Mouse (Mus musculus): ENCODE results near the gene Mfsd4a. TPM values are rescaled to one million over a fixed set of nuclear protein-coding genes. Genes with fewer than 3 reads are reported as not detected.
A peak's percentile ranks its signal among the peaks of the same experiment; 100 is the strongest.

Gene Mfsd4a
- polyA plus RNA-seq, 1 experiment from 2014 or later = 16.7 TPM

DNA sequence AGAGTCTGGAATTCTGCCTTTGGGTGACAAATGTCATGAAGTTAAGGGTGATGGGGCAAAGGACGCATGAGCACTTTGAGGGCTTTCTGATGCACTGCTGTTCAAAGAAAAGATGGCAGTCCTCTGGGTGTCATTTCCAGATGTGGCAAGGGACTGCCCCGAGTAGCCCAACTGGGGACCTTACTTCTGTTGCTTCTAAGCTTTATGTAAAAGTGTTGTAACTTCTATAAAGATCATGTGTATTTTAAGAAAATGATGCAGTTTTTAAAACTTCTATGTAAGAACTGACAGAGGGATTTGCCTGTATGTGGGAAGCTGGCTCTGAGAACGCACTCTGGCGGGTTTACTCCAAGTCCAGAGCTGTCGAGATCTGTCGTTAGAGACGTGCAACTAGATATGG lies 35.7 kb downstream of the Mfsd4a start:
- WGBS = 71% methylated on average over 7 of the region's 7 CpGs
- Histone ChIP-seq H3K4me1 (replicated peaks; ENCODE audit: control insufficient read depth, insufficient read depth) (no peaks in the 10 kb centered on the region), H3K27ac (replicated peaks) (no peak overlapping the region), H3K9ac (ENCODE audit: low read length) (no peak overlapping the region), H3K4me2 (replicated peaks; ENCODE audit: low read depth) (no peak overlapping the region), H3K36me3 (ENCODE audit: control insufficient read depth, insufficient read depth, low read length) (peaks cover 3% of the 10 kb centered on the region; the same call in 1 of the 2 replicates), H3K27me3 (ENCODE audit: control insufficient read depth, insufficient read depth, low read length) (no peaks in the 10 kb centered on the region), H3K9me3 (ENCODE audit: control insufficient read depth, low read length) (no peaks in the 10 kb centered on the region), H3K4me3 (ENCODE audit: low read depth, low read length) (no peak overlapping the region)
- no peak for TF ChIP-seq CTCF (IDR thresholded peaks at IDR 0.05; ENCODE audit: low read depth)
- no peak for TF ChIP-seq EP300 (optimal IDR thresholded peaks at IDR 0.05)
- ATAC-seq (ENCODE audit: low FRiP score, low TSS enrichment) (no peak), DNase-seq (ENCODE audit: low spot score) (no peak)

DNA sequence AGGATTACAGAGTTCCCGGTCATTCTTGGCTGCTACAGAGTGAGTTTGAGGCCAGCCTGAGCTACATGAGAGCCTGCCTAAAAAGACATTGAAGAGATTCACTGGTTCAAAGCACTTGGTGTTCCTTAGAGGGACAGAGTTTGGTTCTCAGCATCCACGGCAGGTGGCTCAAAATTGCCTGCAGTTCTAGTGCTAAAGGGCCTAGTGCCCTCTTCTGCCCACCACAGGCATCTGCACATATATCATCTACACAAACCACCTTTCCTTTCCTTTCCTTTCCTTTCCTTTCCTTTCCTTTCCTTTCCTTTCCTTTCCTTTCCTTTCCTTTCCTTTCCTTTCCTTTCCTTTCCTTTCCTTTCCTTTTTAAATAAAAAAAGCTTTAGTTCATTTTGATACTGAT lies 37.3 kb downstream of the Mfsd4a start:
- Histone ChIP-seq H3K4me2 (replicated peaks; ENCODE audit: low read depth) (no peak overlapping the region), H3K27ac (replicated peaks) (no peak overlapping the region), H3K4me3 (ENCODE audit: low read depth, low read length) (no peak overlapping the region), H3K27me3 (ENCODE audit: control insufficient read depth, insufficient read depth, low read length) (no peaks in the 10 kb centered on the region), H3K4me1 (replicated peaks; ENCODE audit: control insufficient read depth, insufficient read depth) (no peaks in the 10 kb centered on the region), H3K36me3 (ENCODE audit: control insufficient read depth, insufficient read depth, low read length) (peaks cover 8% of the 10 kb centered on the region; the same call in 1 of the 2 replicates), H3K9ac (ENCODE audit: low read length) (no peak overlapping the region), H3K9me3 (ENCODE audit: control insufficient read depth, low read length) (no peaks in the 10 kb centered on the region)
- TF ChIP-seq EP300 (optimal IDR thresholded peaks at IDR 0.05) (no peak), CTCF (IDR thresholded peaks at IDR 0.05; ENCODE audit: low read depth) (peak; percentile 66)
- ATAC-seq (ENCODE audit: low FRiP score, low TSS enrichment) (no peak), DNase-seq (ENCODE audit: low spot score) (no peak)
- WGBS = 66% methylated on average over 2 of the region's 2 CpGs

DNA sequence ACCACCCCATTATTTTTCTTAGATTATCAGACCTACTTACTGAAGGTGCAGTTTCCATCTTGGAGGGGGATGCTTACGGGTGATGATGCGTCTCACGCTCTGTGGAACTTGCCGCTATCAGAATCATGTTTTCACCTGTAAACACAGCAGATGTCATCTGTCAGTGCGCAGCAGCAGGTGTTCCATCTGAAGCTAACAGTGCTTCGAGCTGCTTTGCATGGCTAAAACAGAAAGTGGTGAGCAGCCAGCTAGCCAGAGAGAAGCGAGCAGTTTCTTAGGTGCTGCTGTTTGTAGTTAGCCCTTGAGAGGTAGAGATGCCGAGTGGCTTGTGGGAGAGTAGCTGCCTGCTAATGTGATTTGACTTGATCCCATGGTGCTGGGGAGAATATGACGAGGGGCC lies 39.4 kb downstream of the Mfsd4a start:
- Histone ChIP-seq H3K36me3 (ENCODE audit: control insufficient read depth, insufficient read depth, low read length) (peaks cover 21% of the 10 kb centered on the region), H3K27ac (replicated peaks) (no peak overlapping the region), H3K4me3 (ENCODE audit: low read depth, low read length) (no peak overlapping the region), H3K9ac (ENCODE audit: low read length) (no peak overlapping the region), H3K4me1 (replicated peaks; ENCODE audit: control insufficient read depth, insufficient read depth) (no peaks in the 10 kb centered on the region), H3K9me3 (ENCODE audit: control insufficient read depth, low read length) (no peaks in the 10 kb centered on the region), H3K4me2 (replicated peaks; ENCODE audit: low read depth) (no peak overlapping the region), H3K27me3 (ENCODE audit: control insufficient read depth, insufficient read depth, low read length) (no peaks in the 10 kb centered on the region)
- ATAC-seq (ENCODE audit: low FRiP score, low TSS enrichment) (no peak), DNase-seq (ENCODE audit: low spot score) (no peak)
- no peak for TF ChIP-seq EP300 (optimal IDR thresholded peaks at IDR 0.05)
- no peak for TF ChIP-seq CTCF (IDR thresholded peaks at IDR 0.05; ENCODE audit: low read depth)
- 83% methylated on average over 9 of the region's 9 CpGs for WGBS

DNA sequence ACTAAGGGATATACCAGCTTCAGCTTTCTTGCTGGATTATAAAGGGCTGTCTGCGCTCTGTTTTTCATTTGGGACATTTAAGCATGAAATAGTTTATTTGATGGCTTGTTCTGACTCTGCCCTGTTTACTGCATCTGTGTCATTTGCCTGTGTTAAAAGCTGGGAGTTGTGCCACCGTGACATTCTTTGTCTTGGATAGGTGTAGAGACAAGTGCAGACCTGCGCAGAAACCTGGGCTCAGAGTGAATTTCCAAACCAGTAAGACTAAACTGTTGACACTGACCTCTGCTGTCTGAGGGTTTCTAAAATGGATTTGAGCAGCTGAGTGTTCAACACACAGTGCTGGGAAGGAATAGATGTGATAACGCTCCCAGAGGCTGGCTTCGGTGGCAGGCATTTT lies 39.9 kb downstream of the Mfsd4a start:
- no peak for ATAC-seq (ENCODE audit: low FRiP score, low TSS enrichment)
- 70% methylated on average over 5 of the region's 5 CpGs for WGBS
- Histone ChIP-seq H3K27ac (replicated peaks) (no peak overlapping the region), H3K4me3 (ENCODE audit: low read depth, low read length) (no peak overlapping the region), H3K4me2 (replicated peaks; ENCODE audit: low read depth) (no peak overlapping the region), H3K4me1 (replicated peaks; ENCODE audit: control insufficient read depth, insufficient read depth) (no peaks in the 10 kb centered on the region), H3K9ac (ENCODE audit: low read length) (no peak overlapping the region), H3K36me3 (ENCODE audit: control insufficient read depth, insufficient read depth, low read length) (peaks cover 25% of the 10 kb centered on the region), H3K27me3 (ENCODE audit: control insufficient read depth, insufficient read depth, low read length) (no peaks in the 10 kb centered on the region), H3K9me3 (ENCODE audit: control insufficient read depth, low read length) (no peaks in the 10 kb centered on the region)
- TF ChIP-seq CTCF (IDR thresholded peaks at IDR 0.05; ENCODE audit: low read depth) (peak; percentile 16; the same call in 1 of the 2 replicates), EP300 (optimal IDR thresholded peaks at IDR 0.05) (no peak)
- no peak for DNase-seq (ENCODE audit: low spot score)

DNA sequence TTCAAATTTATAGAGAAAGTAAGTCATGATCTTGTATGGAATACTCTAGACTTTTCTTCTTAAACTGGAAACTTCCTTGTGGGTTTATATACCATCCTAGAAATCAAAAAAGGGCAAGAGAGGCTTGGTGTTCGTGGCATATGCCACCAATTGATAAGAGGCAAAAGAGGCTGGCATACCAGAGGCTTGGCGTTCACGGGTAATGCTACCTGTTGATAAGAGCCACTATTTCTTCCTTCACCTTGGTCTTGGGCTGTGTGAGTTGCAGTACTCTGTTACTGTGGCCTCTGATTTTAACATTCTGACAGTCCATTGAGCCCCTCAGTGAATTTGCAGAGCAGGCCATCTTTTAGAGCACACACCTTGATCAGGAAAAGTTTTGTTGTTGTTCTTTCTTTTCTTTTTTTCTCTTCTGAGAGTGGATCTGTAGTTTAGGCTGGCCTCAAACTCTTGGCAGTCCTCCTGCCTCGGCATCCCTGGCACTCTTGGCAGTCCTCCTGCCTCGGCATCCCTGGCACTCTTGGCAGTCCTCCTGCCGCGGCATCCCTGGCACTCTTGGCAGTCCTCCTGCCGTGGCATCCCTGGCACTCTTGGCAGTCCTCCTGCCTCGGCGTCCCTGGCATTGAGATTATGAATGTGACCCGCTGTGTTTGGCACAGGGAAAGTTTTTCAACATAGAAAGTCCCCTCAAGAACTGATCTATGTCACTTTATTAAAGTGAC lies 40.8 kb downstream of the Mfsd4a start:
- WGBS = 82% methylated on average over 11 of the region's 11 CpGs
- DNase-seq (ENCODE audit: low spot score) (no peak), ATAC-seq (ENCODE audit: low FRiP score, low TSS enrichment) (no peak)
- Histone ChIP-seq H3K4me3 (ENCODE audit: low read depth, low read length) (no peak overlapping the region), H3K4me1 (replicated peaks; ENCODE audit: control insufficient read depth, insufficient read depth) (no peaks in the 10 kb centered on the region), H3K27ac (replicated peaks) (no peak overlapping the region), H3K36me3 (ENCODE audit: control insufficient read depth, insufficient read depth, low read length) (peaks cover 25% of the 10 kb centered on the region), H3K4me2 (replicated peaks; ENCODE audit: low read depth) (no peak overlapping the region), H3K9me3 (ENCODE audit: control insufficient read depth, low read length) (no peaks in the 10 kb centered on the region), H3K27me3 (ENCODE audit: control insufficient read depth, insufficient read depth, low read length) (no peaks in the 10 kb centered on the region), H3K9ac (ENCODE audit: low read length) (no peak overlapping the region)
- TF ChIP-seq CTCF (IDR thresholded peaks at IDR 0.05; ENCODE audit: low read depth) (no peak), EP300 (optimal IDR thresholded peaks at IDR 0.05) (no peak)

DNA sequence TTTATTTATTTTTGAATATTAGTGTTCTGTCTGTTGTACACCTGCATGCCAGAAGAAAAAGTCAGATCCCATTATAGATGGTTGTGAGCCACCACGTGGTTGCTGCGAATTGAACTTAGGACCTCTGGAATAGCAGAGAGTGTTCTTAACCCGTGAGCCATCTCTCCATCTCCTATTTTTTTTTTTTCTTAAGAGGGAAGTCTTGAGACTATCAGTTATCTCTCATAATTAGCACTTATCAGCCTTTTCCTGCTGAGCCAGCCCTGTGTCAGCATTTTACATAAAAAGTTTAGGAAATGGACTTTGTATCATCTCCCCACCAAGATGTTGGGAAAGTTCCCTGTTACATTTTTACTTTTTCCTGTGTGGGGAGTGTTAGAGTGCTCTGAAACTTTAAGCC lies 45.8 kb downstream of the Mfsd4a start:
- WGBS = 74% methylated on average over 3 of the region's 3 CpGs
- Histone ChIP-seq H3K9me3 (ENCODE audit: control insufficient read depth, low read length) (no peaks in the 10 kb centered on the region), H3K27ac (replicated peaks) (no peak overlapping the region), H3K27me3 (ENCODE audit: control insufficient read depth, insufficient read depth, low read length) (no peaks in the 10 kb centered on the region), H3K4me2 (replicated peaks; ENCODE audit: low read depth) (no peak overlapping the region), H3K4me3 (ENCODE audit: low read depth, low read length) (no peak overlapping the region), H3K4me1 (replicated peaks; ENCODE audit: control insufficient read depth, insufficient read depth) (no peaks in the 10 kb centered on the region), H3K9ac (ENCODE audit: low read length) (no peak overlapping the region), H3K36me3 (ENCODE audit: control insufficient read depth, insufficient read depth, low read length) (peaks cover 32% of the 10 kb centered on the region)
- TF ChIP-seq EP300 (optimal IDR thresholded peaks at IDR 0.05) = no peak
- no peak for TF ChIP-seq CTCF (IDR thresholded peaks at IDR 0.05; ENCODE audit: low read depth)
- no peak for ATAC-seq (ENCODE audit: low FRiP score, low TSS enrichment)
- no peak for DNase-seq (ENCODE audit: low spot score)
